Mouse (Mus musculus) thymus, postnatal 36 days (tissue): ENCODE results near the gene Olfr876.
"Not testable (repeated sequence)": the region's sequence is repeated elsewhere in the genome, so short reads cannot be mapped to it uniquely, and the experiment has no call there.

Experiments
- DNase-seq, 2 experiments: peaks; one replicate each; pipeline ENCODE4 v3.0.0; 2022; ENCODE audit warnings: mixed read lengths in 2 of 2

The Olfr876 gene

GRCm38 (mm10) chr9:37802731-37803130 is at the start of gene Olfr876:
TSS of gene Olfr876 (plus strand) at chr9:37803031.
- no peak for DNase-seq

- no peak for DNase-seq
These were observed 41.1 kb upstream of the Olfr876 start for GRCm38 (mm10) chr9:37761728-37762127.

DNA sequence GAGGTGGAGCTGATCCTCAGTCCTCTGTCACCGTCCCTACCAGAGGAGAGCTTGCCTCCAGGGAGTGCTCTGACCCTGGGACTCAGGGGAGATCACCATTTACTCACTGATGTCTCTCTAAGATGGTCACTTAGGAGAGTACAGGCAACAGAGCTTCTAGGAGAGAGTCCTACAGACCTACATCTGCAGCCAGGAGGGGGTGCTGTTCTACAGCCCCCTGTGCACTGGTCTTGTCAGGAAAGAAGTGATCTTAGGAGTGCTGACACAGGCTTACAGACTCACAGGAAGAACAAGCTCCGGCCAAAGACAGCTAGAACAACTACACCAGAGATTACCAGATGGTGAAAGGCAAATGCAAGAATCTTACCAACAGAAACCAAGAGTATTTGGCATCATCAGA is 40.3 kb upstream of the Olfr876 start:
- no peak for DNase-seq

GRCm38 (mm10) chr9:37770661-37771060 is 32.2 kb upstream of the Olfr876 start:
- DNase-seq = no peak

- DNase-seq = no peak
These were observed 31.1 kb upstream of the Olfr876 start, which contains the start of gene Olfr875 for GRCm38 (mm10) chr9:37771759-37772158. TSS of gene Olfr875 (plus strand) at chr9:37771857.

GRCm38 (mm10) chr9:37782766-37783260 is 20.0 kb upstream of the Olfr876 start:
- no peak for DNase-seq

DNA sequence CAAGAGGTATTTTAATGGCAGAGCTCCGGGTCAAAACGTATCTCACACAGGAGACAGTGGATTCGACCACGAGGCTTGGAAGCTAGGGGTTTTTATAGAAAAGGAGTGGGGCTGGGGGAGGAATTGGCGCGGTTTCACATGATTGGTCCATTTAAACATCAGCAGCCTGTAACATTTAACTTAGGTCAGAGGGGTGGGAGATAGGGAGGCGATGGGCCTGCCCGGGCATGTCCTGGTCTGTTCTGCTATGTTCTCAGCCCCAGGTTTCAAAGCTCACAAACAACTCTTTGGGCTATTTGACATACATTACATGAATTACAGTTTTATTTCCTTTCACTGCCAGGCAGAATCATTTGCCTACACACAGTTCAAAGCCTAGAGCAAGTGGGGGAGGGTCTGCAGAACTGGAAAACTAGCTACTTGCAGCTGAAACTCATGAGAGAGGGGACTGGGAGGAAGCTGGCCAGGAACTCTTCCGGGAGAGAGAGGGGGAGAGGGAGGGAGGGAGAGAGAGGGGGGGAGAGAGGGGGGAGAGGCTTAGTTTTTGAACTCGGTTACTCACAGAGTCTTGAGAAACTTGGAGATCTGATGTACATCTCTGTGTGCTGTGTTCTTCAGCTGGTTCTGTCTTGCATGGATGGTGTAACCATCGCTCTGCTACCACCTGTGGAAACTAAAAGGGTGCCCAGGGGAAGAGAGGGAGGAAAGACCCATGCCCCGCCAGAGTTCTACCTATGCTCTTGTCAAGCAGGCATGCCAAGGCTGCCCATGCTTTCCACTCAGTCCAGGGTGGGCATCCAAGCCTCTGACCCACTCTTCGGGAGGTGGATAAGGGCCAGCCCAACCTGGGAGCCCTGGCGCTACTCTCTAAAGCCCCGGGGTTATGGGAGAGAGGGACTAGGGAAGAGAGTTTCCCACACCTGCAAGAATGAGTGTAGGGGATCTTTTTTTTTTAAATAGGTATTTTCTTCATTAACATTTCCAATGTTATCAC is 19.1 kb upstream of the Olfr876 start:
- DNase-seq = not testable (repeated sequence)

- DNase-seq = no peak
These were observed 16.4 kb upstream of the Olfr876 start for GRCm38 (mm10) chr9:37786411-37786810.

GRCm38 (mm10) chr9:37802055-37802454 is 776 bp upstream of the Olfr876 start:
- DNase-seq = no peak

- DNase-seq = no peak
These were observed 4.4 kb downstream of the Olfr876 start for GRCm38 (mm10) chr9:37807235-37807634.

DNA sequence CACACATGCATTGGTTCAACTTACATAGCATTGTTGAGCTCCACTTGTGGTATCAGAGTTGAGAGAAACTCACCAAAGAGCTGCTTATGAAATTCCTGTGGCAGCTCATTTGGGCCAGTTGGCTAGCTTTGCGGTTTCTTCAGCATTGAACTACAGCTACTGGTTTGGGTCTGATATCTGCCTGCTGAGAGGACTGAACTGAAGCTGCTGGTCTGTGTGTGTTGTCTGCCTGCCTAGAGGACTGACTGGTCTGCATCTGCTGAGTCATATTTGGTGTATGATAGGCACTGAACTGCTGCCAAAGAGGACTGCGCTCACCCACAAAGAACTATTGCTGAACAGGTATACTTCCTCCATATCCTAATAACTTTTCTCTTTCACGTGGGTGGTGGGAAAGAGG is 5.6 kb downstream of the Olfr876 start:
- no peak for DNase-seq

DNA sequence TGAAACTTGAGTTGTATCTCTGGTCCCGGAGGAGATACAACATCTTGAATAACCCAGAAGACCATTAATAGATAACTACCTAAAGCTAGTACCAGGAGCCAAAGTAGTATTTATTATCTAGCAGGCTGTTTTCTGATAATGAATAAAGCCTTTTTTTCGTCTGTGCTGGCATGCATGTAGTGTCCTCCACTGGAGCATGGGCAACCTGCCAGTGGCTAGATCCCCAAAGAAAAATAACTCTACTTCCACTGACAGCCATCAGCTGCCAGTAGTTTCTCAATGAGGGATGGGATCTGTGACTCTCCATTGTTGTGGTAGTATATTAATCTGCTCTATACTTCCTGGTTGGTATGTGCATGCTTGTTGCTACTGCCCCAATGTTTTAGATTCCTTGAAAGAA is 6.1 kb downstream of the Olfr876 start:
- DNase-seq = no peak

DNA sequence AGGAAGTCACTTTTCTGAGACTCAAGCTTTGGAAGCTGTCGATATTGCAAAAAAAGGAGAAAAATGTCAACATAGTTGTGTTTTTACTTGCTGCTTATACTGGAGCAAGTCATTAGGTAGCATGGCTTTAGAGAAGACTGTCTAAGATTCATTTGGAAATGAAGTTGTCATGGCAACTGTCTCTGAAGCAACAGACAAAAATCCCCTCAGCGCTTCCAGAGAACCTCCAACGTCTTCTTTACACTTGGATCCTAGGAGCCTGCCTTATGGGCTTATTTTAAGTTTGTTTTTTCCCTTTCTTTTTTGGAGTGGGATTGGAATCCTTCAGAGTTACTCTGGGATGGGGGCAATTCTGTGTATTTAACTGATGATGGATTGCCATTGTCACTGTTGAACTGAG is 11.9 kb downstream of the Olfr876 start:
- no peak for DNase-seq

GRCm38 (mm10) chr9:37829881-37830280 is 27.1 kb downstream of the Olfr876 start:
- no peak for DNase-seq

- DNase-seq = no peak
These were observed 30.5 kb downstream of the Olfr876 start for GRCm38 (mm10) chr9:37833341-37833740.

GRCm38 (mm10) chr9:37849267-37849666 is 46.4 kb downstream of the Olfr876 start:
- DNase-seq = no peak

GRCm38 (mm10) chr9:37853969-37854368 is 51.1 kb downstream of the Olfr876 start, which contains the start of gene Olfr877:
TSS of gene Olfr877 (plus strand) at chr9:37854269.
- no peak for DNase-seq
